Mouse (Mus musculus): Measurements from ENCODE around the gene Spn. TPM values are rescaled to one million over a fixed set of nuclear protein-coding genes. Genes with fewer than 3 reads are reported as not detected.

Gene Spn
- total and polyA plus RNA-seq, 3 experiments = 135 to 184 (median 169) TPM

- H3K79me2 ChIP-seq (ENCODE audit: control insufficient read depth, insufficient read depth, low read length, poor library complexity) = no peaks in the 10 kb centered on the region
- H3K27me3 ChIP-seq (ENCODE audit: control insufficient read depth in 1 of 2, insufficient read depth in 2 of 2, low read length in 2 of 2) = no peaks in the 10 kb centered on the region
- H3K36me3 ChIP-seq (ENCODE audit: control insufficient read depth in 1 of 2, insufficient read depth in 2 of 2, low read length in 2 of 2) = peaks cover 0 to 27% of the 10 kb centered on the region in 2 experiments; a peak in 2 of 4 replicates
- no peaks in the 10 kb centered on the region for H3K9me3 ChIP-seq (replicated peaks; ENCODE audit: insufficient read depth, low read length)
- TF ChIP-seq MAX (IDR thresholded peaks at IDR 0.05; ENCODE audit: low read length) = no peak
- TF ChIP-seq GATA1 (IDR thresholded peaks at IDR 0.05; ENCODE audit: low read depth, low read length) = no peak
- TF ChIP-seq E2F4 (IDR thresholded peaks at IDR 0.05; ENCODE audit: borderline replicate concordance, low read depth, low read length) = no peak
- TF ChIP-seq USF1 (IDR thresholded peaks at IDR 0.05; ENCODE audit: low read depth, low read length) = 0 out of 2 replicates have a peak, but pooled peaks have one; percentile 13
- TF ChIP-seq TAL1 (IDR thresholded peaks at IDR 0.05; ENCODE audit: low read length) = 0 out of 2 replicates have a peak, but pooled peaks have one; percentile 10
- no peak for TF ChIP-seq ELF1 (IDR thresholded peaks at IDR 0.05; ENCODE audit: low read depth, low read length)
- TF ChIP-seq ZNF384 (IDR thresholded peaks at IDR 0.05; ENCODE audit: low read depth, low read length) = no peak
- TF ChIP-seq TBP (IDR thresholded peaks at IDR 0.05; ENCODE audit: low read depth, low read length) = no peak
- no peak for TF ChIP-seq KAT2A (conservative IDR thresholded peaks at IDR 0.05; ENCODE audit: low read depth, low read length)
- 0 out of 2 replicates have a peak overlapping the region, but pooled peaks have one; percentile 16 for H3K27ac ChIP-seq (ENCODE audit: control insufficient read depth, low read depth, low read length)
- peaks cover 18 to 24% of the 10 kb centered on the region in 2 experiments for H3K4me1 ChIP-seq (ENCODE audit: control insufficient read depth in 1 of 2, insufficient read depth in 2 of 2, low read length in 2 of 2)
- H3K9ac ChIP-seq (ENCODE audit: control insufficient read depth, low read depth, low read length, poor library complexity, severe bottlenecking) = no peak overlapping the region
- no peak for DNase-seq (ENCODE audit: low read depth, low spot score)
- no peak overlapping the region for H3K4me3 ChIP-seq (ENCODE audit: control insufficient read depth in 1 of 2, insufficient read depth in 1 of 2, low read depth in 2 of 2, low read length in 2 of 2)
These were observed 28.2 kb upstream of the Spn start for GRCm38 (mm10) chr7:127165607-127166493.

- no peaks in the 10 kb centered on the region for H3K9me3 ChIP-seq (replicated peaks; ENCODE audit: insufficient read depth, low read length)
- H3K9ac ChIP-seq (ENCODE audit: control insufficient read depth, low read depth, low read length, poor library complexity, severe bottlenecking) = no peak overlapping the region
- H3K27me3 ChIP-seq (ENCODE audit: control insufficient read depth in 1 of 2, insufficient read depth in 2 of 2, low read length in 2 of 2) = no peaks in the 10 kb centered on the region
- TF ChIP-seq MYC (IDR thresholded peaks at IDR 0.05; ENCODE audit: low read depth, low read length) (0 out of 2 replicates have a peak, but pooled peaks have one; percentile 46), NELFE (IDR thresholded peaks at IDR 0.05; ENCODE audit: low read depth, low read length) (no peak), ZNF384 (IDR thresholded peaks at IDR 0.05; ENCODE audit: low read depth, low read length) (peak; percentile 92), HCFC1 (IDR thresholded peaks at IDR 0.05; ENCODE audit: low read depth, low read length) (no peak)
- H3K27ac ChIP-seq (ENCODE audit: control insufficient read depth, low read depth, low read length) = no peak overlapping the region
- DNase-seq (ENCODE audit: low read depth, low spot score) = peak; percentile 64
- H3K36me3 ChIP-seq (ENCODE audit: control insufficient read depth in 1 of 2, insufficient read depth in 2 of 2, low read length in 2 of 2) = peaks cover 0 to 27% of the 10 kb centered on the region in 2 experiments; a peak in 2 of 4 replicates
- no peak overlapping the region for H3K4me3 ChIP-seq (ENCODE audit: control insufficient read depth in 1 of 2, insufficient read depth in 1 of 2, low read depth in 2 of 2, low read length in 2 of 2)
- no peaks in the 10 kb centered on the region for H3K79me2 ChIP-seq (ENCODE audit: control insufficient read depth, insufficient read depth, low read length, poor library complexity)
- H3K4me1 ChIP-seq (ENCODE audit: control insufficient read depth in 1 of 2, insufficient read depth in 2 of 2, low read length in 2 of 2) = peaks cover 18 to 24% of the 10 kb centered on the region in 2 experiments
These were observed 26.4 kb upstream of the Spn start for GRCm38 (mm10) chr7:127164002-127164401.

- Histone ChIP-seq H3K27me3 (ENCODE audit: control insufficient read depth in 1 of 2, insufficient read depth in 2 of 2, low read length in 2 of 2) (no peaks in the 10 kb centered on the region), H3K4me3 (ENCODE audit: control insufficient read depth in 1 of 2, insufficient read depth in 1 of 2, low read depth in 2 of 2, low read length in 2 of 2) (no peak overlapping the region), H3K9ac (ENCODE audit: control insufficient read depth, low read depth, low read length, poor library complexity, severe bottlenecking) (no peak overlapping the region), H3K36me3 (ENCODE audit: control insufficient read depth in 1 of 2, insufficient read depth in 2 of 2, low read length in 2 of 2) (peaks cover 0 to 28% of the 10 kb centered on the region in 2 experiments; a peak in 2 of 4 replicates), H3K4me1 (ENCODE audit: control insufficient read depth in 1 of 2, insufficient read depth in 2 of 2, low read length in 2 of 2) (peaks cover 18 to 28% of the 10 kb centered on the region in 2 experiments), H3K27ac (ENCODE audit: control insufficient read depth, low read depth, low read length) (no peak overlapping the region), H3K9me3 (replicated peaks; ENCODE audit: insufficient read depth, low read length) (no peaks in the 10 kb centered on the region), H3K79me2 (ENCODE audit: control insufficient read depth, insufficient read depth, low read length, poor library complexity) (no peaks in the 10 kb centered on the region)
- DNase-seq (ENCODE audit: low read depth, low spot score) = no peak
- TF ChIP-seq USF1 (IDR thresholded peaks at IDR 0.05; ENCODE audit: low read depth, low read length) = no peak
- TF ChIP-seq MYC (IDR thresholded peaks at IDR 0.05; ENCODE audit: low read depth, low read length) = no peak
- TF ChIP-seq UBTF (IDR thresholded peaks at IDR 0.05; ENCODE audit: borderline replicate concordance, insufficient read depth, low read depth, low read length) = no peak
These were observed 24.9 kb upstream of the Spn start for GRCm38 (mm10) chr7:127162546-127162945.
